In the genomic region with DNA sequence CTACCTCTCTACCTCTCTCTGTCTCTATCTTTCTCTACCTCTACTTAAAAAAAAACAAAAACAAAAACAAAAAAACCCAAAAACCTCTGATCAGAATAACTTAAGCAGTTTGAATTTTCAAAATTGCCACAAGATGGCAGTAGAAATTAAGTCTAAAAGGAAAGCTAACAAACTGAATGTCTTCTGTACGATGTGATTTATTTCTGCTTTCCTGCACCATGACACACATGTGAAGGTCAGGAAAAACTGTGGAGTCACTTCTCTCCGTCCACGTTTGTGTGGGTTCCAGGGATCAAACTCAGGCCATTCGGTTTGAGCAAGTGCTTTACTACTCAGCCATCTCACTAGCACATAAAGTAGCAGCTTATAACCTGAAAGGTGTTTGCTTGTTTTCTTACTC, we compare ENCODE assay signal across 9 mouse cellular contexts. TPM values are rescaled to one million over a fixed set of nuclear protein-coding genes. Genes with fewer than 3 reads are reported as not detected.
DNase-seq lines count a peak whose midpoint lies in the region; ATAC-seq and TF ChIP-seq lines count a peak whose summit lies in the region.
"Had no signal": no experiment of that assay in that cellular context is flagged by ENCODE, and none has a peak within 500 bp of the region (broad histone marks: within the 10 kb centered on the region; RNA-seq: fewer than 3 reads in every experiment).

No protein-coding gene starts in this region.

- TF ChIP-seq CTCF in lung, embryonic 14.5 days (IDR thresholded peaks at IDR 0.05; ENCODE audit: low read depth) = peak; percentile 52

- no peak for ATAC-seq in lung, embryonic 14.5 days (ENCODE audit: insufficient read depth)

- no peak overlapping the region; the same call in 1 of the 2 replicates for H3K9ac ChIP-seq in lung, embryonic 14.5 days

- H3K9me3 ChIP-seq in lung, embryonic 14.5 days (ENCODE audit: low read depth, low read length) = no peaks in the 10 kb centered on the region

- DNase-seq in gastrocnemius, adult 18-20 months (ENCODE audit: low spot score) = peak; percentile 16
- DNase-seq in gastrocnemius, postnatal 36 days = no peak
- peak; percentile 85 for DNase-seq in lung, embryonic 14.5 days
- DNase-seq in lung, postnatal 10 days = no peak
- peak; percentile 83 for DNase-seq in brain, adult 2 months (ENCODE audit: low read depth, low spot score)
- peak; percentile 39 for DNase-seq in lung, postnatal 36 days
- no peak for DNase-seq in spleen, postnatal 4 days (ENCODE audit: low spot score in 2 of 2)
- no peak for DNase-seq in testis, postnatal 10 days (ENCODE audit: low spot score)

- intact Hi-C loops in gastrocnemius, postnatal 36 days (cut with DNase I) = loop anchor here (2.0 to 10.0 kb wide), 2 partner anchors 95 to 161 kb away; no protein-coding TSS in a partner anchor

- no peak overlapping the region for H3K27ac ChIP-seq in lung, embryonic 14.5 days (ENCODE audit: low read depth)

- H3K4me2 ChIP-seq in lung, embryonic 14.5 days = peak overlapping the region; percentile 27; the same call in 1 of the 2 replicates

- H3K4me3 ChIP-seq in lung, embryonic 14.5 days (ENCODE audit: low read depth, low read length) = no peak overlapping the region

- WGBS in lung, embryonic 14.5 days = 2% methylated on average over 4 of the region's 4 CpGs

- no peaks in the 10 kb centered on the region for H3K36me3 ChIP-seq in lung, embryonic 14.5 days (ENCODE audit: insufficient read depth)

- H3K27me3 ChIP-seq in lung, embryonic 14.5 days (ENCODE audit: insufficient read depth, low read length) = no peaks in the 10 kb centered on the region

- no peaks in the 10 kb centered on the region for H3K4me1 ChIP-seq in lung, embryonic 14.5 days (ENCODE audit: insufficient read depth)

RNA-seq across cellular contexts. Expression of a gene that starts 27.3 kb away (rescaled TPM):
- 1 to 10 TPM; 4.3 to 5.1 TPM for total RNA-seq in gastrocnemius, adult 18-20 months (2021)
- total RNA-seq in gastrocnemius, postnatal 36 days (2021) = 1 to 10 TPM; 2.6 to 4.0 TPM
- 10.4 and 13.2 TPM in 2 replicates for polyA plus RNA-seq in lung, embryonic 14.5 days (2014; fragmentation: Nextera tagmentation; extraction: Ambion mirVana)

RNA-seq across cellular contexts. Expression of a gene that starts 29.5 kb away (rescaled TPM):
- 1 to 10 TPM; 3.0 to 4.1 TPM for total RNA-seq in gastrocnemius, adult 18-20 months (2021)
- 1 to 10 TPM; 2.2 TPM for total RNA-seq in gastrocnemius, postnatal 36 days (2021)
- polyA plus RNA-seq in lung, embryonic 14.5 days (2014; fragmentation: Nextera tagmentation; extraction: Ambion mirVana) = not detected in 2 replicates
- total RNA-seq: left cerebral cortex, adult 8-10 months had no signal

RNA-seq across cellular contexts. Expression of a gene that starts 33.9 kb away (rescaled TPM):
- 1 to 10 TPM; 2.4 to 4.5 TPM for total RNA-seq in gastrocnemius, adult 18-20 months (2021)
- total RNA-seq in gastrocnemius, postnatal 36 days (2021) = 1 to 10 TPM; 2.9 to 3.0 TPM
- polyA plus RNA-seq in lung, embryonic 14.5 days (2014; fragmentation: Nextera tagmentation; extraction: Ambion mirVana) = 1.5 and 1.6 TPM in 2 replicates

RNA-seq across cellular contexts. Expression of a gene that starts 39.7 kb away (rescaled TPM):
- total RNA-seq in gastrocnemius, adult 18-20 months (2021) = 10 to 100 TPM; 22.3 to 27.3 TPM
- 10 to 100 TPM; 20.9 to 25.9 TPM for total RNA-seq in gastrocnemius, postnatal 36 days (2021)
- 3.4 and 3.9 TPM in 2 replicates for polyA plus RNA-seq in lung, embryonic 14.5 days (2014; fragmentation: Nextera tagmentation; extraction: Ambion mirVana)

RNA-seq across cellular contexts. Expression of a gene that starts 39.8 kb away (rescaled TPM):
- total RNA-seq in gastrocnemius, adult 18-20 months (2021) = 1 to 10 TPM; 2.9 to 3.0 TPM
- not detected for total RNA-seq in gastrocnemius, postnatal 36 days (2021)
- polyA plus RNA-seq in lung, embryonic 14.5 days (2014; fragmentation: Nextera tagmentation; extraction: Ambion mirVana) = not detected in 2 replicates

Comparison
In these comparisons a context has a peak if more than half of its experiments do, and no peak if none do; other contexts are left out.
1. DNase-seq: peak in gastrocnemius, adult 18-20 months (single experiment), lung, embryonic 14.5 days (single experiment), brain, adult 2 months (single experiment) and lung, postnatal 36 days (single experiment); none in gastrocnemius, postnatal 36 days (0 of 2), lung, postnatal 10 days (single experiment), spleen, postnatal 4 days (0 of 2) and testis, postnatal 10 days (single experiment).